Mouse (Mus musculus) thymus, postnatal 25 days (tissue): ENCODE measurements around the gene Macrod2.

Source experiments
- DNase-seq: peaks from one replicate; pipeline ENCODE4 v3.0.0; 2022

The Macrod2 gene

GRCm38 (mm10) chr2:140819391-140820120 lies 424.4 kb downstream of the Macrod2 start:
- no peak for DNase-seq

GRCm38 (mm10) chr2:140822378-140822777 lies 427.3 kb downstream of the Macrod2 start:
- DNase-seq, result no peak

GRCm38 (mm10) chr2:140826241-140826640 lies 431.1 kb downstream of the Macrod2 start:
- DNase-seq, result no peak

- no peak for DNase-seq
Measured at GRCm38 (mm10) chr2:140828859-140829258, 433.8 kb downstream of the Macrod2 start.

- DNase-seq, result no peak
Measured at GRCm38 (mm10) chr2:140830086-140830485, 435.0 kb downstream of the Macrod2 start.

GRCm38 (mm10) chr2:140839371-140839770 lies 444.3 kb downstream of the Macrod2 start:
- no peak for DNase-seq

GRCm38 (mm10) chr2:140839880-140840279 lies 444.8 kb downstream of the Macrod2 start:
- DNase-seq, result no peak

GRCm38 (mm10) chr2:140844030-140844429 lies 448.9 kb downstream of the Macrod2 start:
- DNase-seq, result no peak

- DNase-seq, result no peak
Measured at GRCm38 (mm10) chr2:140847817-140848428, 452.8 kb downstream of the Macrod2 start.

GRCm38 (mm10) chr2:140853538-140853937 lies 458.4 kb downstream of the Macrod2 start:
- DNase-seq, result no peak

GRCm38 (mm10) chr2:140861356-140861755 lies 466.2 kb downstream of the Macrod2 start:
- no peak for DNase-seq

GRCm38 (mm10) chr2:140862736-140863135 lies 467.6 kb downstream of the Macrod2 start:
- DNase-seq, result no peak

- no peak for DNase-seq
Measured at GRCm38 (mm10) chr2:140865636-140866035, 470.5 kb downstream of the Macrod2 start.

GRCm38 (mm10) chr2:140867116-140867515 lies 472.0 kb downstream of the Macrod2 start:
- no peak for DNase-seq

- DNase-seq, result no peak
Measured at GRCm38 (mm10) chr2:140885176-140885575, 490.1 kb downstream of the Macrod2 start.

GRCm38 (mm10) chr2:140890683-140891082 lies 495.6 kb downstream of the Macrod2 start:
- DNase-seq, result no peak

- no peak for DNase-seq
Measured at GRCm38 (mm10) chr2:140896396-140897082, 501.4 kb downstream of the Macrod2 start.

- no peak for DNase-seq
Measured at GRCm38 (mm10) chr2:140898408-140898985, 503.4 kb downstream of the Macrod2 start.

GRCm38 (mm10) chr2:140905331-140905730 lies 510.2 kb downstream of the Macrod2 start:
- no peak for DNase-seq

- DNase-seq, result no peak
Measured at GRCm38 (mm10) chr2:140906123-140906522, 511.0 kb downstream of the Macrod2 start.

GRCm38 (mm10) chr2:140911463-140911862 lies 516.4 kb downstream of the Macrod2 start:
- DNase-seq, result no peak

GRCm38 (mm10) chr2:140912179-140912578 lies 517.1 kb downstream of the Macrod2 start:
- DNase-seq, result no peak

GRCm38 (mm10) chr2:140912931-140913330 lies 517.8 kb downstream of the Macrod2 start:
- DNase-seq, result no peak
